Mouse (Mus musculus) heart, postnatal 0 days (tissue): Measurements from ENCODE around the gene Tmco4. TPM values are rescaled to one million over a fixed set of nuclear protein-coding genes. Genes with fewer than 3 reads are reported as not detected.

ENCODE experiments used
- ATAC-seq: fragments of 200-750 bp; cut with Nextera tagmentation; 2 replicates; pipeline ENCODE4 v1.8.0; 2017; ENCODE audit warnings: low read depth, moderate number of reproducible peaks, moderate library complexity; ENCODE audit not compliant: insufficient read depth
- DNase-seq: peaks from one replicate; pipeline ENCODE4 v3.0.0-alpha.2; 2016; ENCODE audit warnings: low spot score
- H3K27ac ChIP-seq: fragments of 300-500 bp; sonication (generic); 2 replicates; pipeline ENCODE4 v1.5.1; 2014; ENCODE audit warnings: low read depth, mild to moderate bottlenecking
- H3K27me3 ChIP-seq: fragments of 300-500 bp; sonication (generic); 2 replicates; pipeline ENCODE4 v1.6.1; 2014; ENCODE audit warnings: low read length, mixed read lengths; ENCODE audit not compliant: control insufficient read depth, insufficient read depth
- H3K36me3 ChIP-seq: fragments of 300-500 bp; sonication (generic); replicated peaks from 2 replicates; pipeline ENCODE4 v1.6.1; 2014; ENCODE audit warnings: low read length, mixed read lengths; ENCODE audit not compliant: control insufficient read depth, insufficient read depth
- H3K4me1 ChIP-seq: fragments of 300-500 bp; sonication (generic); 2 replicates; pipeline ENCODE4 v1.6.1; 2014; ENCODE audit warnings: antibody characterized with exemption; ENCODE audit not compliant: control insufficient read depth, insufficient read depth
- H3K4me2 ChIP-seq: fragments of 300-500 bp; sonication (generic); 2 replicates; pipeline ENCODE4 v1.6.1; 2014; ENCODE audit warnings: low read depth, mild to moderate bottlenecking, low read length, moderate library complexity
- H3K4me3 ChIP-seq: fragments of 300-500 bp; sonication (generic); 2 replicates; pipeline ENCODE4 v1.5.1; 2014; ENCODE audit warnings: low read depth, low read length
- H3K9ac ChIP-seq: fragments of 300-500 bp; sonication (generic); replicated peaks from 2 replicates; pipeline ENCODE4 v1.6.1; 2014; ENCODE audit warnings: low read depth, low read length, mixed read lengths
- H3K9me3 ChIP-seq: fragments of 300-500 bp; sonication (generic); replicated peaks from 2 replicates; pipeline ENCODE4 v1.6.1; 2016; ENCODE audit warnings: low read length; ENCODE audit not compliant: control insufficient read depth
- CTCF ChIP-seq: IDR thresholded peaks from 2 replicates; pipeline ENCODE4 v1.5.1; 2016; ENCODE audit warnings: antibody characterized with exemption, control low read depth, low read depth
- EP300 ChIP-seq: IDR thresholded peaks from 2 replicates; pipeline ENCODE4 v1.6.1; 2016; ENCODE audit warnings: antibody characterized with exemption, low read depth
- WGBS: fragments of 180-500 bp; shearing (Covaris S2); extraction: QIAGEN DNeasy Blood & Tissue Kit; methylation state at CpG from one replicate; pipeline ENCODE4 v1.1.7; 2014; 5-methylcytosine and 5-hydroxymethylcytosine counted together
- polyA plus RNA-seq: library from polyadenylated mRNA; unstranded; fragments of >200 nt; fragmentation: Nextera tagmentation; extraction: Ambion mirVana; gene quantifications from 2 replicates; pipeline ENCODE4 v1.2.1, GENCODE M21; 2015
- total RNA-seq: library from RNA; depleted of rRNA; stranded (reverse); fragments of >200 nt; gene quantifications from 2 replicates; pipeline ENCODE4 v1.2.3, GENCODE M21; 2014; ENCODE audit warnings: low replicate concordance

The Tmco4 gene
- total and polyA plus RNA-seq, 2 experiments from 2014 or later: 7.7 to 16.9 TPM

GRCm38 (mm10) chr4:138939481-138939880 lies 33.2 kb upstream of the Tmco4 start:
- H3K9me3 ChIP-seq: no peaks in the 10 kb centered on the region
- TF ChIP-seq CTCF (no peak), EP300 (no peak)
- 0 out of 2 replicates have a peak, but pooled peaks cover 11% of the 10 kb centered on the region for H3K4me1 ChIP-seq
- ATAC-seq (peak; percentile 42; the same call in 1 of the 2 replicates), DNase-seq (peak; percentile 19)
- H3K27ac ChIP-seq: no peak overlapping the region
- 37% methylated on average over 4 of the region's 4 CpGs for WGBS
- no peak overlapping the region for H3K9ac ChIP-seq
- H3K4me3 ChIP-seq: no peak overlapping the region
- no peak overlapping the region for H3K4me2 ChIP-seq
- no peaks in the 10 kb centered on the region for H3K27me3 ChIP-seq
- H3K36me3 ChIP-seq: no peaks in the 10 kb centered on the region

GRCm38 (mm10) chr4:138941401-138941800 lies 31.3 kb upstream of the Tmco4 start:
- Histone ChIP-seq H3K9me3 (no peaks in the 10 kb centered on the region), H3K27me3 (no peaks in the 10 kb centered on the region), H3K4me3 (no peak overlapping the region), H3K27ac (no peak overlapping the region), H3K9ac (no peak overlapping the region), H3K4me1 (0 out of 2 replicates have a peak, but pooled peaks cover 11% of the 10 kb centered on the region), H3K4me2 (no peak overlapping the region), H3K36me3 (no peaks in the 10 kb centered on the region)
- WGBS: 44% methylated on average over 7 of the region's 7 CpGs
- TF ChIP-seq EP300: no peak
- no peak for TF ChIP-seq CTCF
- no peak for DNase-seq
- ATAC-seq: no peak

- no peaks in the 10 kb centered on the region for H3K27me3 ChIP-seq
- no peak for DNase-seq
- no peak overlapping the region for H3K27ac ChIP-seq
- 60% methylated on average over 6 of the region's 6 CpGs for WGBS
- no peak for ATAC-seq
- no peaks in the 10 kb centered on the region for H3K9me3 ChIP-seq
- no peak overlapping the region for H3K4me3 ChIP-seq
- H3K4me1 ChIP-seq: 0 out of 2 replicates have a peak, but pooled peaks cover 11% of the 10 kb centered on the region
- no peak overlapping the region for H3K4me2 ChIP-seq
- TF ChIP-seq CTCF (no peak), EP300 (no peak)
- H3K9ac ChIP-seq: no peak overlapping the region
- no peaks in the 10 kb centered on the region for H3K36me3 ChIP-seq
Observed at GRCm38 (mm10) chr4:138941966-138942365, 30.7 kb upstream of the Tmco4 start.

- H3K4me1 ChIP-seq: 0 out of 2 replicates have a peak, but pooled peaks cover 3% of the 10 kb centered on the region
- no peak overlapping the region for H3K27ac ChIP-seq
- DNase-seq (peak; percentile 90), ATAC-seq (peak; percentile 78)
- 26% methylated on average over 15 of the region's 15 CpGs for WGBS
- TF ChIP-seq EP300: no peak
- TF ChIP-seq CTCF: peak; percentile 68
- peak overlapping the region; percentile 39 for H3K4me3 ChIP-seq
- no peaks in the 10 kb centered on the region for H3K36me3 ChIP-seq
- no peak overlapping the region; the same call in 1 of the 2 replicates for H3K9ac ChIP-seq
- no peaks in the 10 kb centered on the region for H3K9me3 ChIP-seq
- H3K4me2 ChIP-seq: peak overlapping the region; percentile 47
- no peaks in the 10 kb centered on the region for H3K27me3 ChIP-seq
Observed at GRCm38 (mm10) chr4:138943730-138944129, 29.0 kb upstream of the Tmco4 start.

GRCm38 (mm10) chr4:138948257-138948656 lies 24.4 kb upstream of the Tmco4 start:
- H3K4me3 ChIP-seq: no peak overlapping the region
- WGBS: 79% methylated on average over 2 of the region's 2 CpGs
- H3K36me3 ChIP-seq: no peaks in the 10 kb centered on the region
- DNase-seq (no peak), ATAC-seq (no peak)
- no peaks in the 10 kb centered on the region; the same call in 1 of the 2 replicates for H3K9me3 ChIP-seq
- H3K4me2 ChIP-seq: no peak overlapping the region
- TF ChIP-seq CTCF (no peak), EP300 (no peak)
- no peak overlapping the region for H3K27ac ChIP-seq
- no peaks in the 10 kb centered on the region for H3K4me1 ChIP-seq
- no peaks in the 10 kb centered on the region for H3K27me3 ChIP-seq
- no peak overlapping the region for H3K9ac ChIP-seq

- no peak overlapping the region for H3K27ac ChIP-seq
- no peak overlapping the region for H3K4me2 ChIP-seq
- no peaks in the 10 kb centered on the region for H3K4me1 ChIP-seq
- H3K4me3 ChIP-seq: no peak overlapping the region
- DNase-seq (no peak), ATAC-seq (no peak)
- no peaks in the 10 kb centered on the region for H3K9me3 ChIP-seq
- H3K27me3 ChIP-seq: no peaks in the 10 kb centered on the region
- 79% methylated on average over 9 of the region's 9 CpGs for WGBS
- no peak overlapping the region for H3K9ac ChIP-seq
- TF ChIP-seq CTCF (no peak), EP300 (no peak)
- H3K36me3 ChIP-seq: no peaks in the 10 kb centered on the region
Observed at GRCm38 (mm10) chr4:138958612-138959011, 14.1 kb upstream of the Tmco4 start.
